Mouse (Mus musculus): ENCODE data around the gene Top1.

DNA sequence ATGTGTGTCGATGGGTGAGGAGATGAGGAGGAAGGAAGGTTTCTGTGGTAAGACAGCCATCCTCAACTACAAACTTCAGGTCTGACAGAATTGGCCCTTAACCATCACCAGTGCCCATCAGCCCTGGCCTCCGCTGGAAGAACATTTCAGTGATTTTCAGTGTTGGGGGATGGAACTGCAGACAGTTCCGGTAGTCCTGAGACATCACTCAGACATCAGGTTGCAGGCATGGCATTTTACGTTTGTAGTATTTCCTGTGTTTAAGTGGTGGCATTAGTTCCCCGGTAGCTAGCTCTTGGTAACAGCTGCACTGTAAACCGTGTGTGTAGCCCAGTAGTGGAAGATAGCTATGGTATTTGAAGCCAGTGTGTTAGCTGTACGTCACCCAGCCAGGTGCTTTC is 87.4 kb downstream of the Top1 start:
- TF ChIP-seq CTCF (IDR thresholded peaks at IDR 0.05; ENCODE audit: extremely low read depth, insufficient read length, insufficient replicate concordance, low read depth, low read length): no peak
- no peak for TF ChIP-seq POLR2A (IDR thresholded peaks at IDR 0.05; ENCODE audit: low read depth, low read length)
